In the genomic region with DNA sequence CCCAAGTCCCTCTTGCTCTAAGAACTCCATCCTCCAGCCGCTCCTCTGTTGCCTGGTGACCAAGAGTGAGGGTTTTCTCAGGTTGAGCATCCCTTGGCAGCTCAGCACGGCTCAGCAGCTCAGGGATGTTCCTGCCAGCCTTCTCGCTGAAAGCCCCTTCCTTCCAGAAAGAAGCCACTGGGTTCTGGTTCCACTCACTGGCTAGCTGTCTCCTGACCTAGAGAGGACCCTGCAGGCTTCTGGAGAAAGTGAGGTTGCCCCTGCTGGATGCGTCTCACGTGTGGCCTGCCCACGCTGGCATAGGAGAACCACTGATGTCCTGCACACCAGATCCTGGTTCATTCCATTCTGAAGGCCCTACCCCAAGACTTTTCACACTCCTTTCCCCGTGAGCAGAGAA, we compare ENCODE assay signal across 18 mouse cellular contexts. TPM values are rescaled to one million over a fixed set of nuclear protein-coding genes. Genes with fewer than 3 reads are reported as not detected.
DNase-seq lines count a peak whose midpoint lies in the region; ATAC-seq and TF ChIP-seq lines count a peak whose summit lies in the region.
"Had no signal": no experiment of that assay in that cellular context is flagged by ENCODE, and none has a peak within 500 bp of the region (broad histone marks: within the 10 kb centered on the region; RNA-seq: fewer than 3 reads in every experiment).

No protein-coding gene starts in this region.

- ATAC-seq in forebrain, embryonic 13.5 days, result no peak
- no peak for ATAC-seq in hindbrain, embryonic 16.5 days
- ATAC-seq in neural tube, embryonic 13.5 days (ENCODE audit: low read depth), result no peak
- no peak for ATAC-seq in intestine, postnatal 0 days
- ATAC-seq: intestine, embryonic 16.5 days had no signal

- no peaks in the 10 kb centered on the region for H3K79me2 ChIP-seq in heart, adult 2 months (replicated peaks; ENCODE audit: control insufficient read depth, insufficient read depth, low read length)

- TF ChIP-seq EP300 in heart, adult 2 months (IDR thresholded peaks at IDR 0.05; ENCODE audit: insufficient read depth, low read depth, low read length), result no peak

- H3K27me3 ChIP-seq in heart, adult 2 months (ENCODE audit: control insufficient read depth, insufficient read depth, low read length), result no peaks in the 10 kb centered on the region
- 0 out of 2 replicates have a peak, but pooled peaks cover 2% of the 10 kb centered on the region for H3K27me3 ChIP-seq in forebrain, embryonic 13.5 days
- no peaks in the 10 kb centered on the region; the same call in 1 of the 2 replicates for H3K27me3 ChIP-seq in hindbrain, embryonic 16.5 days (replicated peaks; ENCODE audit: control insufficient read depth, insufficient read depth, low read length)
- no peaks in the 10 kb centered on the region for H3K27me3 ChIP-seq in neural tube, embryonic 13.5 days
- H3K27me3 ChIP-seq in intestine, postnatal 0 days (replicated peaks; ENCODE audit: control insufficient read depth, insufficient read depth, low read length), result no peaks in the 10 kb centered on the region

- no peak overlapping the region for H3K9ac ChIP-seq in heart, adult 2 months (ENCODE audit: low read depth, low read length)
- peak overlapping the region; percentile 37; the same call in 1 of the 2 replicates for H3K9ac ChIP-seq in forebrain, embryonic 13.5 days
- H3K9ac ChIP-seq in hindbrain, embryonic 16.5 days (ENCODE audit: low read depth, low read length), result peak overlapping the region; percentile 25; the same call in 1 of the 2 replicates
- peak overlapping the region; percentile 41; the same call in 1 of the 2 replicates for H3K9ac ChIP-seq in neural tube, embryonic 13.5 days
- no peak overlapping the region for H3K9ac ChIP-seq in intestine, postnatal 0 days (ENCODE audit: low read depth, low read length)
- H3K9ac ChIP-seq: embryonic facial prominence, embryonic 13.5 days; liver, embryonic 14.5 days had no signal

- H3K9me3 ChIP-seq in forebrain, embryonic 13.5 days (replicated peaks), result no peaks in the 10 kb centered on the region
- H3K9me3 ChIP-seq in hindbrain, embryonic 16.5 days (ENCODE audit: control insufficient read depth, low read length), result no peaks in the 10 kb centered on the region
- no peaks in the 10 kb centered on the region for H3K9me3 ChIP-seq in neural tube, embryonic 13.5 days
- no peaks in the 10 kb centered on the region for H3K9me3 ChIP-seq in intestine, postnatal 0 days (ENCODE audit: control insufficient read depth)
- H3K9me3 ChIP-seq: embryonic facial prominence, embryonic 13.5 days had no signal

- H3K4me2 ChIP-seq in forebrain, embryonic 13.5 days, result peak overlapping the region; percentile 81
- peak overlapping the region; percentile 68 for H3K4me2 ChIP-seq in hindbrain, embryonic 16.5 days (ENCODE audit: low read length)
- H3K4me2 ChIP-seq in neural tube, embryonic 13.5 days, result peak overlapping the region; percentile 77
- H3K4me2 ChIP-seq in intestine, postnatal 0 days (replicated peaks; ENCODE audit: low read depth), result no peak overlapping the region
- H3K4me2 ChIP-seq: embryonic facial prominence, embryonic 13.5 days had no signal

- 89% methylated on average over 7 of the region's 7 CpGs for WGBS in heart, adult 2 months
- WGBS in forebrain, embryonic 13.5 days, result 88% methylated on average over 7 of the region's 7 CpGs
- 79% methylated on average over 7 of the region's 7 CpGs for WGBS in hindbrain, embryonic 16.5 days
- 86% methylated on average over 7 of the region's 7 CpGs for WGBS in neural tube, embryonic 13.5 days
- 92% methylated on average over 7 of the region's 7 CpGs for WGBS in intestine, postnatal 0 days

- no peak for TF ChIP-seq POLR2A in heart, adult 2 months (IDR thresholded peaks at IDR 0.05; ENCODE audit: insufficient read depth, low read depth, low read length)

- H3K27ac ChIP-seq in heart, adult 2 months, result peak overlapping the region; percentile 33; the same call in 1 of the 2 replicates
- H3K27ac ChIP-seq in forebrain, embryonic 13.5 days, result peak overlapping the region; percentile 51; the same call in 1 of the 2 replicates
- H3K27ac ChIP-seq in hindbrain, embryonic 16.5 days (ENCODE audit: low read depth, low read length), result no peak overlapping the region
- H3K27ac ChIP-seq in neural tube, embryonic 13.5 days (replicated peaks), result peak overlapping the region; percentile 91; the same call in 1 of the 2 replicates
- H3K27ac ChIP-seq in intestine, postnatal 0 days (ENCODE audit: low read depth, low read length), result no peak overlapping the region
- H3K27ac ChIP-seq: embryonic facial prominence, embryonic 13.5 days; liver, embryonic 14.5 days had no signal

- H3K36me3 ChIP-seq in heart, adult 2 months (ENCODE audit: control insufficient read depth, insufficient read depth, low read length), result no peaks in the 10 kb centered on the region; the same call in 1 of the 2 replicates
- peaks cover 27% of the 10 kb centered on the region for H3K36me3 ChIP-seq in forebrain, embryonic 13.5 days (ENCODE audit: poor library complexity, severe bottlenecking)
- no peaks in the 10 kb centered on the region for H3K36me3 ChIP-seq in hindbrain, embryonic 16.5 days (ENCODE audit: control insufficient read depth, insufficient read depth, low read length)
- H3K36me3 ChIP-seq in neural tube, embryonic 13.5 days, result 0 out of 2 replicates have a peak, but pooled peaks cover 11% of the 10 kb centered on the region
- H3K36me3 ChIP-seq in intestine, postnatal 0 days (ENCODE audit: control insufficient read depth, insufficient read depth), result peaks cover 30% of the 10 kb centered on the region; the same call in 1 of the 2 replicates

- intact Hi-C loops in heart, adult 2 months (cut with DNase I), result no loop called here
- intact Hi-C loops in heart, postnatal 10 days (cut with DNase I), result no loop called here

- no peak overlapping the region for H3K4me3 ChIP-seq in heart, adult 2 months
- H3K4me3 ChIP-seq in forebrain, embryonic 13.5 days, result peak overlapping the region; percentile 48
- no peak overlapping the region for H3K4me3 ChIP-seq in hindbrain, embryonic 16.5 days (ENCODE audit: low read length)
- peak overlapping the region; percentile 48 for H3K4me3 ChIP-seq in neural tube, embryonic 13.5 days
- no peak overlapping the region for H3K4me3 ChIP-seq in intestine, postnatal 0 days (ENCODE audit: low read depth, low read length)
- H3K4me3 ChIP-seq: embryonic facial prominence, embryonic 13.5 days had no signal

- no peak for TF ChIP-seq CTCF in heart, adult 2 months (IDR thresholded peaks at IDR 0.05)
- no peak for TF ChIP-seq CTCF in intestine, postnatal 0 days (IDR thresholded peaks at IDR 0.05; ENCODE audit: low read depth)

- peaks cover 20% of the 10 kb centered on the region for H3K4me1 ChIP-seq in heart, adult 2 months (ENCODE audit: control insufficient read depth, insufficient read depth, low read length)
- H3K4me1 ChIP-seq in forebrain, embryonic 13.5 days, result peaks cover 88% of the 10 kb centered on the region
- peaks cover 66% of the 10 kb centered on the region for H3K4me1 ChIP-seq in hindbrain, embryonic 16.5 days (ENCODE audit: control insufficient read depth, insufficient read depth, low read depth, low read length)
- H3K4me1 ChIP-seq in neural tube, embryonic 13.5 days (replicated peaks), result peaks cover 88% of the 10 kb centered on the region
- H3K4me1 ChIP-seq in intestine, postnatal 0 days (replicated peaks; ENCODE audit: control insufficient read depth, insufficient read depth, low read length), result peaks cover 8% of the 10 kb centered on the region

- no peak for DNase-seq in heart, adult 2 months
- DNase-seq in heart, postnatal 10 days, result no peak
- DNase-seq in adrenal gland, postnatal 36 days, result no peak
- no peak for DNase-seq in right cerebral cortex, postnatal 10 days (ENCODE audit: low spot score in 2 of 2)
- DNase-seq: adrenal gland, adult 8-10 months; cerebellum, postnatal 25 days; left cerebral cortex, postnatal 4 days; spleen, adult 18-20 months; thymus, postnatal 36 days had no signal

RNA-seq across cellular contexts. Expression of a gene that starts 11.0 kb away (rescaled TPM):
- total RNA-seq in heart, adult 2 months (2021), result 1 to 10 TPM; 4.3 to 4.7 TPM
- 6.6 and 7.2 TPM in 2 replicates for polyA plus RNA-seq in heart, adult 2 months (2012; rRNA removed)
- total RNA-seq in heart, postnatal 10 days (2021), result 1 to 10 TPM; 5.7 to 7.3 TPM
- 88.9 and 99.0 TPM in 2 replicates for polyA plus RNA-seq in forebrain, embryonic 13.5 days (2015; fragmentation: Nextera tagmentation; extraction: Ambion mirVana)
- 43.4 and 45.9 TPM in 2 replicates for polyA plus RNA-seq in hindbrain, embryonic 16.5 days (2015; fragmentation: Nextera tagmentation; extraction: Ambion mirVana)
- 48.1 and 52.1 TPM in 2 replicates for polyA plus RNA-seq in neural tube, embryonic 13.5 days (2015; fragmentation: Nextera tagmentation; extraction: Ambion mirVana)
- 14.5 and 14.9 TPM in 2 replicates for polyA plus RNA-seq in intestine, postnatal 0 days (2015; fragmentation: Nextera tagmentation; extraction: Ambion mirVana)
- 1 to 10 TPM; 8.5 to 9.6 TPM for total RNA-seq in adrenal gland, postnatal 36 days (2021)

RNA-seq across cellular contexts. Expression of a gene that starts 27.3 kb away (rescaled TPM):
- total RNA-seq in heart, adult 2 months (2021), result 1 to 10 TPM; 1.8 to 3.4 TPM
- 2.5 and 2.8 TPM in 2 replicates for polyA plus RNA-seq in heart, adult 2 months (2012; rRNA removed)
- 1 to 10 TPM; 2.1 to 2.6 TPM for total RNA-seq in heart, postnatal 10 days (2021)
- 0.71 and 0.87 TPM in 2 replicates for polyA plus RNA-seq in forebrain, embryonic 13.5 days (2015; fragmentation: Nextera tagmentation; extraction: Ambion mirVana)
- polyA plus RNA-seq in hindbrain, embryonic 16.5 days (2015; fragmentation: Nextera tagmentation; extraction: Ambion mirVana), result 1.8 and 2.3 TPM in 2 replicates
- polyA plus RNA-seq in neural tube, embryonic 13.5 days (2015; fragmentation: Nextera tagmentation; extraction: Ambion mirVana), result 0.99 and 1.1 TPM in 2 replicates
- polyA plus RNA-seq in intestine, postnatal 0 days (2015; fragmentation: Nextera tagmentation; extraction: Ambion mirVana), result 15.7 and 15.8 TPM in 2 replicates
- total RNA-seq in adrenal gland, postnatal 36 days (2021), result 1 to 10 TPM; 2.1 to 3.6 TPM
- total RNA-seq: granulocyte monocyte progenitor cell, adult 5-6 weeks had no signal

RNA-seq across cellular contexts. Expression of a gene that starts 58.0 kb away (rescaled TPM):
- under 1 TPM; 0.23 to 0.27 TPM for total RNA-seq in heart, adult 2 months (2021)
- polyA plus RNA-seq in heart, adult 2 months (2012; rRNA removed), result 0.94 and 1.0 TPM in 2 replicates
- total RNA-seq in heart, postnatal 10 days (2021), result under 1 TPM; 0.10 to 0.22 TPM
- not detected in 2 replicates for polyA plus RNA-seq in forebrain, embryonic 13.5 days (2015; fragmentation: Nextera tagmentation; extraction: Ambion mirVana)
- 0.36 and 0.46 TPM in 2 replicates for polyA plus RNA-seq in hindbrain, embryonic 16.5 days (2015; fragmentation: Nextera tagmentation; extraction: Ambion mirVana)
- polyA plus RNA-seq in neural tube, embryonic 13.5 days (2015; fragmentation: Nextera tagmentation; extraction: Ambion mirVana), result 0.63 and 0.81 TPM in 2 replicates
- 0.18 and 0.27 TPM in 2 replicates for polyA plus RNA-seq in intestine, postnatal 0 days (2015; fragmentation: Nextera tagmentation; extraction: Ambion mirVana)
- 1 to 10 TPM in 1 of 2 experiments, under 1 TPM in 1; 0.33 to 1.2 TPM for total RNA-seq in adrenal gland, postnatal 36 days (2021)
- total RNA-seq: granulocyte monocyte progenitor cell, adult 5-6 weeks; layer of hippocampus, postnatal 10 days; left cerebral cortex, postnatal 4 days had no signal

Comparison
In these comparisons a context has a peak if more than half of its experiments do, and no peak if none do; other contexts are left out.
1. H3K27ac ChIP-seq: peak in heart, adult 2 months (single experiment), forebrain, embryonic 13.5 days (single experiment) and neural tube, embryonic 13.5 days (single experiment); none in hindbrain, embryonic 16.5 days (single experiment) and intestine, postnatal 0 days (single experiment).
2. H3K4me3 ChIP-seq: peak in forebrain, embryonic 13.5 days (single experiment) and neural tube, embryonic 13.5 days (single experiment); none in heart, adult 2 months (single experiment), hindbrain, embryonic 16.5 days (single experiment) and intestine, postnatal 0 days (single experiment).
3. H3K9ac ChIP-seq: peak in forebrain, embryonic 13.5 days (single experiment), hindbrain, embryonic 16.5 days (single experiment) and neural tube, embryonic 13.5 days (single experiment); none in heart, adult 2 months (single experiment) and intestine, postnatal 0 days (single experiment).